Mouse (Mus musculus): Measurements from ENCODE around the gene Sox5. TPM values are rescaled to one million over a fixed set of nuclear protein-coding genes. Genes with fewer than 3 reads are reported as not detected.

Gene Sox5
- polyA plus RNA-seq, 1 experiment = 0.81 TPM

DNA sequence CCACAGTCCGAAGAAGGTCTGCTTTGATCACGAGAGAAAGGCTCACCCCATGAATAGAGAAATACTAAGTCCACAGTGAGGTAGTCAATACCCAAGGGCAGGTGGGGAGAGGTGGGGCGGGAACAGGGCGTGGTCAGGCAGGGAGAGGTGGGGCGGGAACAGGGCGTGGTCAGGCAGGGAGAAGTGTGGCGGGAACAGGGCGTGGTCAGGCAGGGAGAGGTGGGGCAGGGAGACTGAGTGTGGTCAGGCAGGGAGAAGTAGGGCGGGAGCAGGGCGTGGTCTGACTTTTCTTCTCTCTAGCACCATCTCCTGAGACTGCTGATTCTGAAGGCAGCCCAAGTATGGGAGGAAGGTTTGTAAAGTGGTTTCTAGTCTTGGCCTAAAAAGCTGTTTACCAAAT, 411.1 kb downstream of the Sox5 start:
- TF ChIP-seq CTCF (IDR thresholded peaks at IDR 0.05; ENCODE audit: borderline replicate concordance, control insufficient read depth, extremely low read depth, insufficient read depth, low read length, poor library complexity) (no peak), POLR2A (IDR thresholded peaks at IDR 0.05; ENCODE audit: control insufficient read depth, extremely low read depth, insufficient read depth, low read length, poor library complexity) (no peak)
- Histone ChIP-seq H3K27me3 (ENCODE audit: control insufficient read depth, insufficient read depth, low read length) (no peaks in the 10 kb centered on the region), H3K36me3 (ENCODE audit: control insufficient read depth, insufficient read depth, low read length) (no peaks in the 10 kb centered on the region), H3K4me1 (replicated peaks; ENCODE audit: control insufficient read depth, insufficient read depth, low read length) (no peaks in the 10 kb centered on the region), H3K4me3 (ENCODE audit: control insufficient read depth, insufficient read depth, low read length) (no peak overlapping the region), H3K27ac (ENCODE audit: control insufficient read depth, insufficient read depth, low read length) (no peak overlapping the region)
- DNase-seq = no peak
- 86% methylated on average over 10 of the region's 10 CpGs for WGBS

DNA sequence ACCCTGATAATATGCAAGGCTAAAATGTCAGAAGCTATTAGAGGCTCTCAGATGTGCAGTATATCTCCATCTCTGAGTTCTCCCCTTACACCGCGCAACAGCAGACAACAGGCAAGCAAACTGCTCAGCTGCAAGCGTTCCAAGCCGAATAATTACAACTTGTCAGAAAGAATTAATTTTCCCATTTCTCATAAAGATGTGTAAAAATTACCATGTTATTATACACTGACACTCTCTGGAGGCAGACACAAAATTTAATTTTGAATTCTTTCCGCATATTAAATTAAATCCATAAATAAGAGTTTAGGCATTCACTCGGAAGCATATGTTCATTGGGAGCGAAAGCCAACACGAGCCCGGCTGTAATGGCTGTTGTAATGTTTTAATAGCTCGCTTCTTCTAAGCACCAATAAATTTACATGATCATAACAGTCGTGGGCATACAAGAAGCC, 414.1 kb downstream of the Sox5 start:
- H3K4me1 ChIP-seq (replicated peaks; ENCODE audit: control insufficient read depth, insufficient read depth, low read length) = no peaks in the 10 kb centered on the region
- no peak for DNase-seq
- H3K27ac ChIP-seq (ENCODE audit: control insufficient read depth, insufficient read depth, low read length) = no peak overlapping the region
- H3K4me3 ChIP-seq (ENCODE audit: control insufficient read depth, insufficient read depth, low read length) = no peak overlapping the region
- H3K27me3 ChIP-seq (ENCODE audit: control insufficient read depth, insufficient read depth, low read length) = no peaks in the 10 kb centered on the region
- WGBS = 97% methylated on average over 11 of the region's 11 CpGs
- TF ChIP-seq CTCF (IDR thresholded peaks at IDR 0.05; ENCODE audit: borderline replicate concordance, control insufficient read depth, extremely low read depth, insufficient read depth, low read length, poor library complexity) = no peak
- TF ChIP-seq POLR2A (IDR thresholded peaks at IDR 0.05; ENCODE audit: control insufficient read depth, extremely low read depth, insufficient read depth, low read length, poor library complexity) = no peak
- no peaks in the 10 kb centered on the region for H3K36me3 ChIP-seq (ENCODE audit: control insufficient read depth, insufficient read depth, low read length)

DNA sequence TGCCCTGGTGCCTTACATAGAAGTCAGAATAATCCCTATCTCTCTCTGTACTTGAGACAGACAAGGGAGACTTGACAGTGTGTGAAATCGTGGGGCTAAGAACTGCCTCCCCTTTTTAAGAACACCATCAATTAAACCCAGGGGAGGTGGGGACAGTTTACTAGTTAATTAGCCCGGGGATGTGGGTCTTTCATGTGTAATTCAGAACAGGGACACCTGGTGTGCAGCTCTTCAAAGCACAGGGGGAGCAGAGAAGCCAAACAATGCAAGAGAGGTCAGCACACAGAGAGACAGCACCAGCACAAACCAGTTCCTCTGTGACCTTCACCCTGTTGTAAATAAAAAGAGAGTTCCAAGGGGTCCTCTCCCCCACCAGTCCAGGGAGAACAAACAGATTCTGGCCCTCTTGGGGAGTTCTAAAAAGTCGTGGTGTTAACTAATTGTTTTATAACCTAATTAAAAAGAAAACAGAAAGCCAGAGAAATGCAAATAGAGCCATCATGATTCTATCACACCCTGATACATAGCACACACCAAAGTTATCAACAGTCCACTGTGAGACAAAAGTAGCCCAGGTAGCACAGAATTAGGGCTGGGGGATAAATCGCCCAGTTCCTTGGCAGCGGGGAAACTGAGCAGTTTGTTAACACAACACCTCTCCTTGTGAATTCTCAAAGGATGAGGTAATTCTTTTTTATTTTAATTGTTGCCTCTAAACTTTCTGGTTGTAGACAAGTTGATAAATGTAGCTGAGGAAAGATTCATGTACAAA, 420.3 kb downstream of the Sox5 start:
- TF ChIP-seq POLR2A (IDR thresholded peaks at IDR 0.05; ENCODE audit: control insufficient read depth, extremely low read depth, insufficient read depth, low read length, poor library complexity) (no peak), CTCF (IDR thresholded peaks at IDR 0.05; ENCODE audit: borderline replicate concordance, control insufficient read depth, extremely low read depth, insufficient read depth, low read length, poor library complexity) (no peak)
- 68% methylated on average over 5 of the region's 5 CpGs for WGBS
- no peak overlapping the region for H3K4me3 ChIP-seq (ENCODE audit: control insufficient read depth, insufficient read depth, low read length)
- H3K27me3 ChIP-seq (ENCODE audit: control insufficient read depth, insufficient read depth, low read length) = no peaks in the 10 kb centered on the region
- DNase-seq = no peak
- H3K4me1 ChIP-seq (replicated peaks; ENCODE audit: control insufficient read depth, insufficient read depth, low read length) = no peaks in the 10 kb centered on the region
- no peak overlapping the region for H3K27ac ChIP-seq (ENCODE audit: control insufficient read depth, insufficient read depth, low read length)
- H3K36me3 ChIP-seq (ENCODE audit: control insufficient read depth, insufficient read depth, low read length) = no peaks in the 10 kb centered on the region

DNA sequence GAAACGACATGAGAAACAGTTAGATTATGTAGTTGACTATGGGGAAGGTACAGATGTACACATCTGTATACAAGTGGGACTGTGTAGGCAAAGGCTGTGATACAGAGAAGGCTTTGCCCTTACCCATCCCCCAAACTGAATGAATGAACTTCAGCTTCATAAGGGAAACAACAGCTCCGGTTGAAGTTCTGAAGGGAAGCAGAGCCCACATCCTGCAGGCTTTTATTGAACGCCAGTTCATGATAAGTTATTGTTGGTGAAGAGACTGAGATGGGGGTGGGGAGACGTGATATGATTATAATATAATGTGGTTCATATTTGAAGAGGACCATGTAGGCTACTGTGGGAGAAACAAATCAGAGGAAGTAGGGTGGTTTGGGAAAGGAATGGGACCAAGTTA, 424.7 kb downstream of the Sox5 start:
- no peaks in the 10 kb centered on the region for H3K27me3 ChIP-seq (ENCODE audit: control insufficient read depth, insufficient read depth, low read length)
- WGBS = 41% methylated on average over 4 of the region's 4 CpGs
- H3K4me3 ChIP-seq (ENCODE audit: control insufficient read depth, insufficient read depth, low read length) = no peak overlapping the region
- no peaks in the 10 kb centered on the region for H3K4me1 ChIP-seq (replicated peaks; ENCODE audit: control insufficient read depth, insufficient read depth, low read length)
- no peak for DNase-seq
- H3K36me3 ChIP-seq (ENCODE audit: control insufficient read depth, insufficient read depth, low read length) = no peaks in the 10 kb centered on the region
- TF ChIP-seq CTCF (IDR thresholded peaks at IDR 0.05; ENCODE audit: borderline replicate concordance, control insufficient read depth, extremely low read depth, insufficient read depth, low read length, poor library complexity) (no peak), POLR2A (IDR thresholded peaks at IDR 0.05; ENCODE audit: control insufficient read depth, extremely low read depth, insufficient read depth, low read length, poor library complexity) (no peak)
- no peak overlapping the region for H3K27ac ChIP-seq (ENCODE audit: control insufficient read depth, insufficient read depth, low read length)

DNA sequence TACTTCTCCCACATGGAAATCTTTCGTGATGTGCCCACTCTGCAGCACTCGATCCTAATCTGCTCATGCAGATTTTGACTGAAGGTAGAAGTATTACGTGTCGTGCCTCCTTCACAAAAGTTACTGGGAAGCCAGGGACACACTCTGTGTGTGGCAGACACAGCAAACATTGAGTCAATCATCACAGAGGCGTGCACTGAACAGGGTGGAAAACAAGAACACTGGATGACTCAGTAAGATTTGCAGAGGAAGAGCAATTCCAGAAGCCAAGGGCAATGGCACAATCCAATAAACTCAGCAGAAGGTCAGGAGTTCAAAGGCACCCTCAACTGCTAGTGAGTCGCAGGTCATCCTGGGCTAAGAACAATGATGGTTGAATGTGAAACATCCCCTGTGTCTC, 430.7 kb downstream of the Sox5 start:
- TF ChIP-seq POLR2A (IDR thresholded peaks at IDR 0.05; ENCODE audit: control insufficient read depth, extremely low read depth, insufficient read depth, low read length, poor library complexity) (no peak), CTCF (IDR thresholded peaks at IDR 0.05; ENCODE audit: borderline replicate concordance, control insufficient read depth, extremely low read depth, insufficient read depth, low read length, poor library complexity) (no peak)
- no peaks in the 10 kb centered on the region for H3K36me3 ChIP-seq (ENCODE audit: control insufficient read depth, insufficient read depth, low read length)
- no peak for DNase-seq
- H3K4me1 ChIP-seq (replicated peaks; ENCODE audit: control insufficient read depth, insufficient read depth, low read length) = no peaks in the 10 kb centered on the region
- WGBS = 94% methylated on average over 6 of the region's 6 CpGs
- no peak overlapping the region for H3K27ac ChIP-seq (ENCODE audit: control insufficient read depth, insufficient read depth, low read length)
- no peak overlapping the region for H3K4me3 ChIP-seq (ENCODE audit: control insufficient read depth, insufficient read depth, low read length)
- H3K27me3 ChIP-seq (ENCODE audit: control insufficient read depth, insufficient read depth, low read length) = no peaks in the 10 kb centered on the region

DNA sequence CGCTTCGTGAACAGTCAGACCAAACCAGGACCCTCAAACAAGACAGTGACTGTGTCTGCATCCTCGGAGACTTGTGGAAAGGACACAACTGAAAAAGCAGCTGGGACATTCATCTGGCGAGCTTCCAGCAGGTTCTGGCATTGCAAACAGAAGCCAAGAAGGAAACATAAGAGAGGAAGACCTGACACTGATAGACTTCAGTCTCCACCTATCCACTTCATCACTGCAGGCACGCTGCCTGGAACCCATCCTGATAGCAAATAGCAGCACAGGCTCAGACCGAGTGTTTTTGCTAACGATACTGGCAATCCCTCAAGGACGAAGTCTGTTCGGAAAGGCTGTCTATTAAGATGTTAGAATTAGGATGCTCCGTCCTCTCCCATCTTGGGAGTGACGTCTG, 438.4 kb downstream of the Sox5 start:
- no peak overlapping the region for H3K4me3 ChIP-seq (ENCODE audit: control insufficient read depth, insufficient read depth, low read length)
- no peaks in the 10 kb centered on the region for H3K4me1 ChIP-seq (replicated peaks; ENCODE audit: control insufficient read depth, insufficient read depth, low read length)
- WGBS = 92% methylated on average over 11 of the region's 11 CpGs
- no peaks in the 10 kb centered on the region for H3K27me3 ChIP-seq (ENCODE audit: control insufficient read depth, insufficient read depth, low read length)
- no peak for TF ChIP-seq POLR2A (IDR thresholded peaks at IDR 0.05; ENCODE audit: control insufficient read depth, extremely low read depth, insufficient read depth, low read length, poor library complexity)
- no peak for TF ChIP-seq CTCF (IDR thresholded peaks at IDR 0.05; ENCODE audit: borderline replicate concordance, control insufficient read depth, extremely low read depth, insufficient read depth, low read length, poor library complexity)
- H3K27ac ChIP-seq (ENCODE audit: control insufficient read depth, insufficient read depth, low read length) = no peak overlapping the region
- DNase-seq = no peak
- no peaks in the 10 kb centered on the region for H3K36me3 ChIP-seq (ENCODE audit: control insufficient read depth, insufficient read depth, low read length)
